Mouse (Mus musculus) frontal cortex, postnatal 14 days (tissue): ENCODE measurements at regions not wholly inside any gene's neighbourhood (a gene's known extent, or its start where the extent isn't known, plus 50 kb on each side); places are given as distances from the start of the nearest gene placed in this dataset.

Experiments
- DNase-seq, 2 experiments: peaks; one replicate each; pipeline ENCODE4 v3.0.0; 2022; ENCODE audit warnings: low spot score in 2 of 2

GRCm38 (mm10) chr19:49379646-49380045 is 1173.8 kb downstream of the Sorcs3 start:
- DNase-seq = no peak

GRCm38 (mm10) chr19:49396257-49396656 is 1190.4 kb downstream of the Sorcs3 start:
- DNase-seq = no peak

GRCm38 (mm10) chr19:49415326-49415725 is 1209.5 kb downstream of the Sorcs3 start:
- no peak for DNase-seq

GRCm38 (mm10) chr19:49423059-49423900 is 1217.5 kb downstream of the Sorcs3 start:
- DNase-seq = no peak
